Mouse (Mus musculus): ENCODE data around the gene Kank1. TPM values are rescaled to one million over a fixed set of nuclear protein-coding genes. Genes with fewer than 3 reads are reported as not detected.

The Kank1 gene
- polyA plus RNA-seq, 1 experiment from 2014 or later, result 19.6 TPM

- WGBS, result 33% methylated on average over 6 of the region's 6 CpGs
- no peak for DNase-seq (ENCODE audit: extremely low spot score, low spot score)
- Histone ChIP-seq H3K27me3 (ENCODE audit: poor library complexity, severe bottlenecking) (no peaks in the 10 kb centered on the region), H3K36me3 (replicated peaks) (peaks cover 6% of the 10 kb centered on the region), H3K4me1 (peaks cover 36% of the 10 kb centered on the region), H3K27ac (no peak overlapping the region), H3K9me3 (peaks cover 4% of the 10 kb centered on the region; the same call in 1 of the 2 replicates), H3K4me3 (no peak overlapping the region)
Measured at GRCm38 (mm10) chr19:25267247-25267646, 30.5 kb downstream of the Kank1 start.

- Histone ChIP-seq H3K4me1 (peaks cover 49% of the 10 kb centered on the region), H3K36me3 (replicated peaks) (peaks cover 6% of the 10 kb centered on the region), H3K27ac (no peak overlapping the region), H3K4me3 (no peak overlapping the region), H3K27me3 (ENCODE audit: poor library complexity, severe bottlenecking) (no peaks in the 10 kb centered on the region), H3K9me3 (peaks cover 4% of the 10 kb centered on the region; the same call in 1 of the 2 replicates)
- 90% methylated on average over 6 of the region's 6 CpGs for WGBS
- DNase-seq (ENCODE audit: extremely low spot score, low spot score), result no peak
Measured at GRCm38 (mm10) chr19:25268532-25268931, 31.8 kb downstream of the Kank1 start.

GRCm38 (mm10) chr19:25271591-25271990, 34.8 kb downstream of the Kank1 start:
- 55% methylated on average over 9 of the region's 9 CpGs for WGBS
- Histone ChIP-seq H3K27ac (no peak overlapping the region), H3K27me3 (ENCODE audit: poor library complexity, severe bottlenecking) (no peaks in the 10 kb centered on the region), H3K9me3 (peaks cover 4% of the 10 kb centered on the region; the same call in 1 of the 2 replicates), H3K4me1 (peaks cover 44% of the 10 kb centered on the region), H3K4me3 (no peak overlapping the region), H3K36me3 (replicated peaks) (peaks cover 12% of the 10 kb centered on the region)
- DNase-seq (ENCODE audit: extremely low spot score, low spot score), result no peak

GRCm38 (mm10) chr19:25273179-25273578, 36.4 kb downstream of the Kank1 start:
- H3K4me1 ChIP-seq, result peaks cover 40% of the 10 kb centered on the region
- no peak overlapping the region for H3K27ac ChIP-seq
- DNase-seq (ENCODE audit: extremely low spot score, low spot score), result no peak

GRCm38 (mm10) chr19:25276600-25277395, 40.0 kb downstream of the Kank1 start:
- 90% methylated on average over 15 of the region's 15 CpGs for WGBS
- H3K27ac ChIP-seq, result no peak overlapping the region
- no peaks in the 10 kb centered on the region for H3K27me3 ChIP-seq (ENCODE audit: poor library complexity, severe bottlenecking)
- peaks cover 30% of the 10 kb centered on the region for H3K4me1 ChIP-seq
- no peak for DNase-seq (ENCODE audit: extremely low spot score, low spot score)
- no peaks in the 10 kb centered on the region for H3K9me3 ChIP-seq
- no peak overlapping the region for H3K4me3 ChIP-seq
- H3K36me3 ChIP-seq (replicated peaks), result peaks cover 5% of the 10 kb centered on the region

More at GRCm38 (mm10) chr19:25273179-25273578, 36.4 kb downstream of the Kank1 start:
- H3K27me3 ChIP-seq (ENCODE audit: poor library complexity, severe bottlenecking), result no peaks in the 10 kb centered on the region
- H3K4me3 ChIP-seq, result no peak overlapping the region
- peaks cover 4% of the 10 kb centered on the region; the same call in 1 of the 2 replicates for H3K9me3 ChIP-seq
- peaks cover 12% of the 10 kb centered on the region for H3K36me3 ChIP-seq (replicated peaks)

- Histone ChIP-seq H3K27ac (no peak overlapping the region), H3K36me3 (replicated peaks) (peaks cover 5% of the 10 kb centered on the region), H3K27me3 (ENCODE audit: poor library complexity, severe bottlenecking) (no peaks in the 10 kb centered on the region), H3K4me3 (no peak overlapping the region), H3K4me1 (peaks cover 20% of the 10 kb centered on the region), H3K9me3 (no peaks in the 10 kb centered on the region)
- DNase-seq (ENCODE audit: extremely low spot score, low spot score), result no peak
- 52% methylated on average over 5 of the region's 5 CpGs for WGBS
Measured at GRCm38 (mm10) chr19:25277761-25278160, 41.0 kb downstream of the Kank1 start.

- Histone ChIP-seq H3K27me3 (ENCODE audit: poor library complexity, severe bottlenecking) (no peaks in the 10 kb centered on the region), H3K27ac (no peak overlapping the region), H3K9me3 (0 out of 2 replicates have a peak, but pooled peaks cover 5% of the 10 kb centered on the region), H3K36me3 (replicated peaks) (peaks cover 8% of the 10 kb centered on the region), H3K4me1 (peaks cover 12% of the 10 kb centered on the region), H3K4me3 (no peak overlapping the region)
- DNase-seq (ENCODE audit: extremely low spot score, low spot score), result peak; percentile 10
- 91% methylated on average over 5 of the region's 5 CpGs for WGBS
Measured at GRCm38 (mm10) chr19:25279603-25280002, 42.8 kb downstream of the Kank1 start.

- 0 out of 2 replicates have a peak, but pooled peaks cover 5% of the 10 kb centered on the region for H3K4me1 ChIP-seq
- peaks cover 5% of the 10 kb centered on the region for H3K36me3 ChIP-seq (replicated peaks)
- H3K27ac ChIP-seq, result no peak overlapping the region
- no peak for DNase-seq (ENCODE audit: extremely low spot score, low spot score)
- H3K4me3 ChIP-seq, result no peak overlapping the region
- H3K27me3 ChIP-seq (ENCODE audit: poor library complexity, severe bottlenecking), result no peaks in the 10 kb centered on the region
- H3K9me3 ChIP-seq, result 0 out of 2 replicates have a peak, but pooled peaks cover 5% of the 10 kb centered on the region
- WGBS, result 79% methylated on average over 2 of the region's 2 CpGs
Measured at GRCm38 (mm10) chr19:25283665-25284064, 46.9 kb downstream of the Kank1 start.

GRCm38 (mm10) chr19:25285756-25286538, 49.2 kb downstream of the Kank1 start:
- 0 out of 2 replicates have a peak, but pooled peaks cover 5% of the 10 kb centered on the region for H3K4me1 ChIP-seq
- no peaks in the 10 kb centered on the region for H3K27me3 ChIP-seq (ENCODE audit: poor library complexity, severe bottlenecking)
- no peak overlapping the region for H3K4me3 ChIP-seq
- 77% methylated on average over 5 of the region's 5 CpGs for WGBS
- peaks cover 5% of the 10 kb centered on the region for H3K36me3 ChIP-seq (replicated peaks)
- H3K27ac ChIP-seq, result no peak overlapping the region
- no peak for DNase-seq (ENCODE audit: extremely low spot score, low spot score)
- H3K9me3 ChIP-seq, result 0 out of 2 replicates have a peak, but pooled peaks cover 5% of the 10 kb centered on the region

- H3K4me1 ChIP-seq, result 0 out of 2 replicates have a peak, but pooled peaks cover 3% of the 10 kb centered on the region
- H3K36me3 ChIP-seq (replicated peaks), result no peaks in the 10 kb centered on the region
- no peaks in the 10 kb centered on the region for H3K27me3 ChIP-seq (ENCODE audit: poor library complexity, severe bottlenecking)
- no peak overlapping the region for H3K4me3 ChIP-seq
- DNase-seq (ENCODE audit: extremely low spot score, low spot score), result no peak
- H3K27ac ChIP-seq, result no peak overlapping the region
- H3K9me3 ChIP-seq, result no peaks in the 10 kb centered on the region
- WGBS, result 94% methylated on average over 5 of the region's 5 CpGs
Measured at GRCm38 (mm10) chr19:25290991-25291520, 54.3 kb downstream of the Kank1 start.

- H3K4me3 ChIP-seq, result no peak overlapping the region
- no peak for DNase-seq (ENCODE audit: extremely low spot score, low spot score)
- WGBS, result 87% methylated on average over 4 of the region's 4 CpGs
- H3K36me3 ChIP-seq (replicated peaks), result no peaks in the 10 kb centered on the region
- no peaks in the 10 kb centered on the region for H3K27me3 ChIP-seq (ENCODE audit: poor library complexity, severe bottlenecking)
- no peaks in the 10 kb centered on the region for H3K4me1 ChIP-seq
- no peak overlapping the region for H3K27ac ChIP-seq
- H3K9me3 ChIP-seq, result no peaks in the 10 kb centered on the region
Measured at GRCm38 (mm10) chr19:25295207-25295606, 58.4 kb downstream of the Kank1 start.

GRCm38 (mm10) chr19:25297269-25297668, 60.5 kb downstream of the Kank1 start:
- H3K9me3 ChIP-seq, result no peaks in the 10 kb centered on the region
- H3K4me1 ChIP-seq, result no peaks in the 10 kb centered on the region
- DNase-seq (ENCODE audit: extremely low spot score, low spot score), result no peak
- H3K27me3 ChIP-seq (ENCODE audit: poor library complexity, severe bottlenecking), result no peaks in the 10 kb centered on the region
- no peak overlapping the region for H3K27ac ChIP-seq
- H3K4me3 ChIP-seq, result no peak overlapping the region
- no peaks in the 10 kb centered on the region for H3K36me3 ChIP-seq (replicated peaks)
- 73% methylated on average over 5 of the region's 5 CpGs for WGBS
